Mouse (Mus musculus) kidney, embryonic 16.5 days (tissue): ENCODE measurements around the gene Ces2h. TPM values are rescaled to one million over a fixed set of nuclear protein-coding genes. Genes with fewer than 3 reads are reported as not detected.
"Not testable (repeated sequence)": the region's sequence is repeated elsewhere in the genome, so short reads cannot be mapped to it uniquely, and the experiment has no call there.

Source experiments
- ATAC-seq: fragments of 200-750 bp; cut with Nextera tagmentation; 2 replicates; pipeline ENCODE4 v1.8.0; 2017; ENCODE audit warnings: moderate TSS enrichment; ENCODE audit not compliant: low FRiP score, low TSS enrichment
- H3K27ac ChIP-seq: fragments of 300-500 bp; sonication (generic); 2 replicates; pipeline ENCODE4 v1.5.1; 2014; ENCODE audit warnings: low read length
- H3K27me3 ChIP-seq: fragments of 300-500 bp; sonication (generic); 2 replicates; pipeline ENCODE4 v1.6.1; 2014; ENCODE audit warnings: low read length, control low read depth, mixed read lengths; ENCODE audit not compliant: insufficient read depth
- H3K36me3 ChIP-seq: fragments of 300-500 bp; sonication (generic); 2 replicates; pipeline ENCODE4 v1.6.1; 2014; ENCODE audit warnings: low read length, control low read depth, mixed read lengths; ENCODE audit not compliant: insufficient read depth
- H3K4me1 ChIP-seq: fragments of 300-500 bp; sonication (generic); 2 replicates; pipeline ENCODE4 v1.6.1; 2014; ENCODE audit warnings: low read length, control low read depth, mixed read lengths; ENCODE audit not compliant: insufficient read depth
- H3K4me2 ChIP-seq: fragments of 300-500 bp; sonication (generic); replicated peaks from 2 replicates; pipeline ENCODE4 v1.6.1; 2014; ENCODE audit warnings: low read depth, low read length
- H3K4me3 ChIP-seq: fragments of 300-500 bp; sonication (generic); 2 replicates; pipeline ENCODE4 v1.5.1; 2014; ENCODE audit warnings: mild to moderate bottlenecking, low read length
- H3K9ac ChIP-seq: fragments of 300-500 bp; sonication (generic); replicated peaks from 2 replicates; pipeline ENCODE4 v1.6.1; 2014; ENCODE audit warnings: low read length
- H3K9me3 ChIP-seq: fragments of 300-500 bp; sonication (generic); 2 replicates; pipeline ENCODE4 v1.6.1; 2016; ENCODE audit warnings: low read length, control low read depth
- WGBS: fragments of 180-500 bp; shearing (Covaris S2); extraction: QIAGEN DNeasy Blood & Tissue Kit; methylation state at CpG from one replicate; pipeline ENCODE4 v1.1.7; 2014; 5-methylcytosine and 5-hydroxymethylcytosine counted together
- polyA plus RNA-seq: library from polyadenylated mRNA; unstranded; fragments of >200 nt; fragmentation: Nextera tagmentation; extraction: Ambion mirVana; gene quantifications from 2 replicates; pipeline ENCODE4 v1.2.1, GENCODE M21; 2015

Gene Ces2h
- polyA plus RNA-seq, 1 experiment from 2014 or later, result not detected

DNA sequence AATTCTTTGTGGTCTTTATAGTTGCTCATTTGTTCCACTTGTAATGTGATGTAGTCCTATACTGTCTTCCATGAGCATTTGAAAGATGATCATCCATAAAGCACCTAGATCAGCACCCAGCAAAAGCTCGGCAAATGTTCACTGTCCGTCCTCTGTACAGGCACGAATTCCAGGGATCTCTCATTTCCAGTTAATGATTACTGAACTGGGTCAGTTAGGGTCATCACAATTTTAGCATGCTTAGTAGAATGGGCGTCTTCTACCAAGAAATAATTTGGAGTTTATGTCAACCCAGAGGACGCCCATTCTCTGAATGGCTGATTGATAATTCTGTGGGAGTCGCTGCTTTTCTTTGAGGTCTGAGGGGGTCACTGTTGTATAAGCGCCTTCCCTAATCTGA, 67.3 kb downstream of the Ces2h start:
- H3K4me2 ChIP-seq, H3K27ac ChIP-seq, H3K9me3 ChIP-seq, H3K4me3 ChIP-seq, ATAC-seq, H3K27me3 ChIP-seq, H3K36me3 ChIP-seq, H3K4me1 ChIP-seq, H3K9ac ChIP-seq: not testable (repeated sequence)
- WGBS, result 56% methylated on average over 7 of the region's 7 CpGs

GRCm38 (mm10) chr8:105068971-105069370, 68.3 kb downstream of the Ces2h start:
- no peak overlapping the region for H3K27ac ChIP-seq
- H3K4me1 ChIP-seq, result no peaks in the 10 kb centered on the region
- ATAC-seq, result no peak
- H3K4me3 ChIP-seq, result no peak overlapping the region
- no peak overlapping the region for H3K4me2 ChIP-seq
- H3K27me3 ChIP-seq, result no peaks in the 10 kb centered on the region
- no peaks in the 10 kb centered on the region for H3K9me3 ChIP-seq
- no peak overlapping the region for H3K9ac ChIP-seq
- no peaks in the 10 kb centered on the region for H3K36me3 ChIP-seq

Other genes starting within 250 kb of the Ces2h start
- gene Ces2b, start 169.3 kb upstream of the Ces2h start, polyA plus RNA-seq, result 0.79 and 0.80 TPM in 2 replicates
- 0.28 TPM in 1 of 2 replicates, not detected in the other for gene Ces2c, start 153.8 kb upstream of the Ces2h start, polyA plus RNA-seq
- 1.6 and 1.8 TPM in 2 replicates for gene Ces2e, start 74.6 kb upstream of the Ces2h start, polyA plus RNA-seq
- not detected in 2 replicates for gene Ces2f, start 53.5 kb upstream of the Ces2h start, polyA plus RNA-seq
- 0.42 and 0.61 TPM in 2 replicates for gene Ces2g, start 39.1 kb upstream of the Ces2h start, polyA plus RNA-seq
- 0.09 TPM in 1 of 2 replicates, not detected in the other for gene Ces3a, start 47.7 kb downstream of the Ces2h start, polyA plus RNA-seq
- gene Ces3b, start 82.9 kb downstream of the Ces2h start, polyA plus RNA-seq, result not detected in 2 replicates
- not detected in 2 replicates for gene Ces4a, start 130.9 kb downstream of the Ces2h start, polyA plus RNA-seq
- gene Cbfb, start 169.8 kb downstream of the Ces2h start, polyA plus RNA-seq, result 59.9 and 63.5 TPM in 2 replicates
- 26.9 and 27.6 TPM in 2 replicates for gene D230025D16Rik, start 224.3 kb downstream of the Ces2h start, polyA plus RNA-seq